Mouse (Mus musculus): Measurements from ENCODE around the gene Lyg2.

The Lyg2 gene

GRCm38 (mm10) chr1:37877736-37878460 lies 38.4 kb downstream of the Lyg2 start:
- no peak for DNase-seq

GRCm38 (mm10) chr1:37873157-37873556 lies 43.1 kb downstream of the Lyg2 start:
- DNase-seq: no peak

- DNase-seq: peak; percentile 89 to 93
These were observed 43.9 kb downstream of the Lyg2 start for GRCm38 (mm10) chr1:37872131-37873067.

GRCm38 (mm10) chr1:37871704-37872103 lies 44.6 kb downstream of the Lyg2 start, which contains the start of gene Lipt1:
Lipt1 (plus strand) TSS chr1:37871738.
- peak in 1 of 2 experiments; percentile 26 for DNase-seq

GRCm38 (mm10) chr1:37869362-37869761 lies 46.9 kb downstream of the Lyg2 start:
- DNase-seq: no peak

GRCm38 (mm10) chr1:37868640-37869039 lies 47.7 kb downstream of the Lyg2 start:
- no peak for DNase-seq

- DNase-seq: no peak
These were observed 48.5 kb downstream of the Lyg2 start for GRCm38 (mm10) chr1:37867684-37868322.

- peak; percentile 54 to 70 for DNase-seq
These were observed 49.2 kb downstream of the Lyg2 start for GRCm38 (mm10) chr1:37867056-37867455.

GRCm38 (mm10) chr1:37866286-37866685 lies 50.0 kb downstream of the Lyg2 start, which contains the start of gene Tsga10:
Tsga10 (minus strand) TSS chr1:37866429.
- no peak for DNase-seq

- no peak for DNase-seq
These were observed 50.7 kb downstream of the Lyg2 start for GRCm38 (mm10) chr1:37865401-37866215.

- peak; percentile 99 to 100 for DNase-seq
These were observed 51.5 kb downstream of the Lyg2 start for GRCm38 (mm10) chr1:37864511-37865400.
